Mouse (Mus musculus) heart, embryonic 16.5 days (tissue): Measurements from ENCODE around the gene Snx17. TPM values are rescaled to one million over a fixed set of nuclear protein-coding genes. Genes with fewer than 3 reads are reported as not detected.

Experiments
- ATAC-seq: fragments of 200-750 bp; cut with Nextera tagmentation; replicated peaks from 2 replicates; pipeline ENCODE4 v1.8.0; 2017; ENCODE audit warnings: moderate number of reproducible peaks; ENCODE audit not compliant: insufficient read depth, low FRiP score; ENCODE audit errors: extremely low read depth
- H3K27ac ChIP-seq: fragments of 300-500 bp; sonication (generic); 2 replicates; pipeline ENCODE4 v1.5.1; 2014; ENCODE audit warnings: mild to moderate bottlenecking, low read length, control low read depth, moderate library complexity
- H3K27me3 ChIP-seq: fragments of 300-500 bp; sonication (generic); 2 replicates; pipeline ENCODE4 v1.6.1; 2014; ENCODE audit warnings: low read length, mixed read lengths; ENCODE audit not compliant: control insufficient read depth, insufficient read depth
- H3K36me3 ChIP-seq: fragments of 300-500 bp; sonication (generic); 2 replicates; pipeline ENCODE4 v1.6.1; 2014; ENCODE audit not compliant: control insufficient read depth, insufficient read depth
- H3K4me1 ChIP-seq: fragments of 300-500 bp; sonication (generic); 2 replicates; pipeline ENCODE4 v1.6.1; 2014; ENCODE audit warnings: low read length, mixed read lengths; ENCODE audit not compliant: control insufficient read depth, insufficient read depth
- H3K4me2 ChIP-seq: fragments of 300-500 bp; sonication (generic); 2 replicates; pipeline ENCODE4 v1.6.1; 2014; ENCODE audit warnings: low read depth, mild to moderate bottlenecking, control low read depth, low read length
- H3K4me3 ChIP-seq: fragments of 300-500 bp; sonication (generic); 2 replicates; pipeline ENCODE4 v1.5.1; 2014; ENCODE audit warnings: mild to moderate bottlenecking, control low read depth, low read length
- H3K9ac ChIP-seq: fragments of 300-500 bp; sonication (generic); 2 replicates; pipeline ENCODE4 v1.6.1; 2014; ENCODE audit warnings: low read length, control low read depth
- H3K9me3 ChIP-seq: fragments of 300-500 bp; sonication (generic); replicated peaks from 2 replicates; pipeline ENCODE4 v1.6.1; 2016; ENCODE audit warnings: low read length; ENCODE audit not compliant: control insufficient read depth
- WGBS: fragments of 180-500 bp; shearing (Covaris S2); extraction: QIAGEN DNeasy Blood & Tissue Kit; methylation state at CpG from one replicate; pipeline ENCODE4 v1.1.7; 2014; 5-methylcytosine and 5-hydroxymethylcytosine counted together
- polyA plus RNA-seq: library from polyadenylated mRNA; unstranded; fragments of >200 nt; fragmentation: Nextera tagmentation; extraction: Ambion mirVana; gene quantifications from 2 replicates; pipeline ENCODE4 v1.2.1, GENCODE M21; 2015

Snx17 gene
- polyA plus RNA-seq, 1 experiment from 2014 or later, result 113 TPM

DNA sequence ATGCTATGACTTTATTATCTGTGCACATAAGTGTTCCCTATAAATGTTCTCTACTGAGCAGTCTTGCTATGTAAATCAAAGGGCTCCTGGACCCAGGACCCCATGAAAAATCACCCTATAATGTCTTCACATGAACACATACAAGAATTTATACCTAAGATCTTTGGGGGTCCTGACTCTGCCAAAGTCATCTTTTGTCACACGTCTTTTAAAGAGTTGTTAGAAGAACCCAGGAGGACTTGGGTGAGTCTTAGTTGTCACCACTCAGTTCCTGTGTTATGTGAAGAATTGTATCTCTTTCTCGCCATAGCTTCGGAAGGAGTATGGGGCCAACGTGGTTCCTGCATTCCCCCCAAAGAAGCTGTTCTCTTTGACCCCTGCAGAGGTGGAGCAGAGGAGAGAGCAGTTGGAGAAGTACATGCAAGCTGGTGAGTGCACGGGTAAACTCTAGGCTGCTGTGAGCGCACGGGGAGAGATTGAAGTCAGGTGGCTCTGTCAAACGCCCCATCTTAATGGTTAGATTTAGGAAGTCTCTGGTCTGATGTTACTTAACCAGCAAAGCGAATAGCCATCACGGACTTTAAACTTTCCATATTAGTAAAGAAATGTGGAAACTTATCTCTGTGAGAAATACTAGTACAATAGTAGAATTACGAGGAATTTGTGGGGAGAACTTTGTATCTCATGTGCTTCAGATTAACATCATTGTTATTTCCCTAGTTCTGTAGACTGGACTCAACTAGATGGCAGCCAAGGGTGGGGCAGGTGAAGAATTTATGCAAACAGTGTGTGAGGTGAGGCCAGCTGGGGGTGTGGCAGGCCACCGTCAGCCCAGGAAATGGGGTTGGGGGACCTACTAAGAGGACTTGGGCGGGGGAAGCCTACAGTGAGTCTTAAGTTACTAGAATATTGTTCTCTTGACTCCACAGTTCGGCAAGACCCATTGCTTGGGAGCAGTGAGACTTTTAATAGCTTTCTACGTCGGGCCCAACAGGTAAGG is 1.8 kb downstream of the Snx17 start:
- peaks cover 16% of the 10 kb centered on the region for H3K4me1 ChIP-seq
- peak overlapping the region; percentile 95 for H3K4me2 ChIP-seq
- peak overlapping the region; percentile 98 for H3K4me3 ChIP-seq
- 91% methylated on average over 16 of the region's 16 CpGs for WGBS
- H3K9ac ChIP-seq, result peak overlapping the region; percentile 77; the same call in 1 of the 2 replicates
- no peaks in the 10 kb centered on the region for H3K27me3 ChIP-seq
- no peak overlapping the region for H3K27ac ChIP-seq
- H3K9me3 ChIP-seq, result no peaks in the 10 kb centered on the region
- H3K36me3 ChIP-seq, result peaks cover 60% of the 10 kb centered on the region
- no peak for ATAC-seq

- Histone ChIP-seq H3K4me3 (no peak overlapping the region), H3K9ac (no peak overlapping the region), H3K27me3 (no peaks in the 10 kb centered on the region), H3K4me2 (no peak overlapping the region), H3K4me1 (peaks cover 18% of the 10 kb centered on the region), H3K9me3 (peaks cover 4% of the 10 kb centered on the region), H3K36me3 (peaks cover 58% of the 10 kb centered on the region), H3K27ac (no peak overlapping the region)
- no peak for ATAC-seq
- 93% methylated on average over 4 of the region's 4 CpGs for WGBS
Observed at GRCm38 (mm10) chr5:31195671-31196070, 2.6 kb downstream of the Snx17 start.

GRCm38 (mm10) chr5:31196207-31196606 is 3.2 kb downstream of the Snx17 start:
- H3K27ac ChIP-seq, result no peak overlapping the region
- no peak overlapping the region for H3K4me2 ChIP-seq
- H3K4me1 ChIP-seq, result peaks cover 23% of the 10 kb centered on the region
- WGBS, result 91% methylated on average over 10 of the region's 10 CpGs
- peaks cover 4% of the 10 kb centered on the region for H3K9me3 ChIP-seq
- no peak for ATAC-seq
- no peak overlapping the region for H3K4me3 ChIP-seq
- peaks cover 55% of the 10 kb centered on the region for H3K36me3 ChIP-seq
- no peak overlapping the region for H3K9ac ChIP-seq
- H3K27me3 ChIP-seq, result no peaks in the 10 kb centered on the region

DNA sequence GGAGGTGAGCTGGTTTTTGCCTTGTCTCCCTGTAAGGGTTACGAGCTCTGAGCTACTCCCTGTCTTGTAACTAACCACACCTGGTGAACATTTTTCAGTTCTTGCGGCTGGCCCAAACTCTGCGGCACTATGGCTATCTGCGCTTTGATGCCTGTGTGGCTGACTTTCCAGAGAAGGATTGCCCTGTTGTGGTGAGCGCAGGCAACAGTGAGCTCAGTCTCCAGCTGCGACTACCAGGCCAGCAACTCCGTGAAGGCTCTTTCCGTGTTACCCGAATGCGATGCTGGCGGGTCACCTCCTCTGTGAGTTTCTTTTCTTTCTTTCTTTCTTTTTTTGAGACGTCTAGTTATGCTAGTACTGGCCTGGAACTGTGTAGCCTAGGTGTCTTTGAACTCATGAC is 4.0 kb downstream of the Snx17 start:
- H3K36me3 ChIP-seq, result peaks cover 54% of the 10 kb centered on the region
- no peaks in the 10 kb centered on the region for H3K27me3 ChIP-seq
- H3K27ac ChIP-seq, result no peak overlapping the region
- no peak overlapping the region for H3K9ac ChIP-seq
- WGBS, result 91% methylated on average over 12 of the region's 12 CpGs
- peaks cover 18% of the 10 kb centered on the region for H3K4me1 ChIP-seq
- peaks cover 4% of the 10 kb centered on the region for H3K9me3 ChIP-seq
- no peak overlapping the region for H3K4me3 ChIP-seq
- no peak for ATAC-seq
- no peak overlapping the region for H3K4me2 ChIP-seq

DNA sequence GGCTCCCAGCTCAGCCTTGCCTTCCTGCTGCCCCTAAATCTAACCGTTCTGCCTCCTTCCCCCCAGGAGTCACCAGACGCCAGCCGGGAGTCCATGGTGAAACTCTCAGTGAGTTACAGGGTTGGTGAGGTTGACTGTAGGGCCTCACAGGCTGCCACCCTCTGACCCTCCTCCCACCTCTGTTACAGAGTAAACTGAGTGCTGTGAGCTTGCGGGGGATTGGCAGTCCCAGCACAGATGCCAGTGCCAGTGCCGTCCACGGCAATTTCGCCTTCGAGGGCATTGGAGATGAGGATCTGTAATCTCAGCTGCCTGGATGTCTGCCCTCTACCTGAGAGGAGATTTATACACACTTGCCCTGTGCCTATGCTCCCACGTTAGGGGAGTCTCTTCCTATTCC is 5.1 kb downstream of the Snx17 start:
- Histone ChIP-seq H3K4me2 (no peak overlapping the region), H3K9me3 (peaks cover 4% of the 10 kb centered on the region), H3K27ac (no peak overlapping the region), H3K27me3 (no peaks in the 10 kb centered on the region), H3K36me3 (peaks cover 57% of the 10 kb centered on the region), H3K4me1 (peaks cover 21% of the 10 kb centered on the region), H3K4me3 (no peak overlapping the region), H3K9ac (no peak overlapping the region)
- WGBS, result 80% methylated on average over 9 of the region's 9 CpGs
- no peak for ATAC-seq

DNA sequence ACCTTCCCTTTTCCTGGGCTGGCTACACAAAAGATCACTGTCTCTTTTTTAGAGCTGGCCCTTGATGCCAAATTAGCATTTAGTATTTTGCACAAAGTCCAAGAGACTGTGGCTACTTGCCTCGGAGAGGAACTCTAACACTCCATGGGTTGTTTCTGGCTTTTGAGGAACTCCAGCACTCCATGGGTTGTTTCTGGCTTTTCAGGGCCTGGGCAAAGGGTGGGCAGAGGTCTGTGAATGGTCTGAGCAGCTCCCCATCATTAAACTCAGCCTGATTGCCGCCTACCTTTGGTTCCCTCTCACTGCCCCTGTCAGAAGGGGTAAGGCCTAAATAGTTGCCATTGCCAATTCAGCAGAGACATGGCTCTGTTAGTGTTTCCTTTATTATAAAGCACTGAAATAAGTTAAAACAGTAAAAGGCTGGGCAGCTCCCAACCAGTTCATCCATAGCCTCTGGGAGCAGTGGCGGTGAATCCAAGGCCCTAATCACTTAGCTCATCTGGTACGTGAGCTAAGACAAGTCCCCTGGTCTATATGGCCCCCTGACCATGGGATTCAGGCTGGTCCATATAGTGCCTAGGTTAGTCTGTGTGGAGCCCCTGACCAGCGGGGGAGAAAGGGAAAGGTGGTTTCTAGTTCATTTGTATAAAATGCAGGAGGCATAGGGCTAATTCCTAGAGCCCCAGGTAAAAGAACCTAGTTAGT is 5.7 kb downstream of the Snx17 start:
- ATAC-seq, result no peak
- H3K4me3 ChIP-seq, result no peak overlapping the region
- 77% methylated on average over 5 of the region's 5 CpGs for WGBS
- no peaks in the 10 kb centered on the region for H3K27me3 ChIP-seq
- H3K36me3 ChIP-seq, result peaks cover 63% of the 10 kb centered on the region
- H3K9me3 ChIP-seq, result peaks cover 4% of the 10 kb centered on the region
- H3K4me1 ChIP-seq, result peaks cover 21% of the 10 kb centered on the region
- H3K4me2 ChIP-seq, result no peak overlapping the region
- H3K27ac ChIP-seq, result no peak overlapping the region
- no peak overlapping the region for H3K9ac ChIP-seq

GRCm38 (mm10) chr5:31199321-31199892 is 6.4 kb downstream of the Snx17 start:
- H3K9me3 ChIP-seq, result peaks cover 4% of the 10 kb centered on the region
- H3K36me3 ChIP-seq, result peaks cover 70% of the 10 kb centered on the region
- H3K4me3 ChIP-seq, result no peak overlapping the region
- peaks cover 15% of the 10 kb centered on the region for H3K4me1 ChIP-seq
- 90% methylated on average over 19 of the region's 19 CpGs for WGBS
- H3K27me3 ChIP-seq, result no peaks in the 10 kb centered on the region
- no peak overlapping the region for H3K4me2 ChIP-seq
- no peak overlapping the region for H3K9ac ChIP-seq
- no peak for ATAC-seq
- no peak overlapping the region for H3K27ac ChIP-seq

- WGBS, result 76% methylated on average over 9 of the region's 9 CpGs
- Histone ChIP-seq H3K9me3 (peaks cover 4% of the 10 kb centered on the region), H3K4me2 (no peak overlapping the region), H3K4me1 (peaks cover 14% of the 10 kb centered on the region), H3K27ac (no peak overlapping the region), H3K27me3 (no peaks in the 10 kb centered on the region), H3K4me3 (no peak overlapping the region), H3K36me3 (peaks cover 75% of the 10 kb centered on the region), H3K9ac (no peak overlapping the region)
- no peak for ATAC-seq
Observed at GRCm38 (mm10) chr5:31199893-31200292, 6.9 kb downstream of the Snx17 start.
